Mouse (Mus musculus): ENCODE measurements around the gene Usp43.

Gene Usp43

GRCm38 (mm10) chr11:67808051-67808450, 113.9 kb downstream of the Usp43 start:
- DNase-seq (ENCODE audit: low read depth, low spot score): no peak

GRCm38 (mm10) chr11:67806832-67807597, 114.9 kb downstream of the Usp43 start:
- DNase-seq (ENCODE audit: low read depth, low spot score): no peak

- no peak for DNase-seq (ENCODE audit: low read depth, low spot score)
These were observed 116.4 kb downstream of the Usp43 start for GRCm38 (mm10) chr11:67805538-67805937.
